Mouse (Mus musculus): Measurements from ENCODE around the gene Rin1. TPM values are rescaled to one million over a fixed set of nuclear protein-coding genes. Genes with fewer than 3 reads are reported as not detected.

Rin1 gene
- 0.55 and 0.71 TPM in 2 replicates for polyA plus RNA-seq (2015; fragmentation: Nextera tagmentation; extraction: Ambion mirVana)

GRCm38 (mm10) chr19:5050047-5050905, at the start of gene Rin1:
Rin1 (plus strand) TSS chr19:5050481.

GRCm38 (mm10) chr19:5023621-5024479, 26.4 kb upstream of the Rin1 start, which contains the start of gene Slc29a2:
Slc29a2 (plus strand) TSS chr19:5023860.

GRCm38 (mm10) chr19:5038709-5039156, 11.5 kb upstream of the Rin1 start, which contains the start of the genes B4gat1 and AC124502.3:
B4gat1 (plus strand) TSS chr19:5038826.
AC124502.3 (plus strand) TSS chr19:5038891.

GRCm38 (mm10) chr19:5040862-5041523, 9.3 kb upstream of the Rin1 start, which contains the start of gene Brms1:
Brms1 (plus strand) TSS chr19:5041354.

GRCm38 (mm10) chr19:5067867-5068569, 17.7 kb downstream of the Rin1 start, which contains the start of gene Cd248:
Cd248 (plus strand) TSS chr19:5068078.

GRCm38 (mm10) chr19:5085145-5085863, 35.0 kb downstream of the Rin1 start, which contains the start of gene Tmem151a:
Tmem151a (minus strand) TSS chr19:5085531.

DNA sequence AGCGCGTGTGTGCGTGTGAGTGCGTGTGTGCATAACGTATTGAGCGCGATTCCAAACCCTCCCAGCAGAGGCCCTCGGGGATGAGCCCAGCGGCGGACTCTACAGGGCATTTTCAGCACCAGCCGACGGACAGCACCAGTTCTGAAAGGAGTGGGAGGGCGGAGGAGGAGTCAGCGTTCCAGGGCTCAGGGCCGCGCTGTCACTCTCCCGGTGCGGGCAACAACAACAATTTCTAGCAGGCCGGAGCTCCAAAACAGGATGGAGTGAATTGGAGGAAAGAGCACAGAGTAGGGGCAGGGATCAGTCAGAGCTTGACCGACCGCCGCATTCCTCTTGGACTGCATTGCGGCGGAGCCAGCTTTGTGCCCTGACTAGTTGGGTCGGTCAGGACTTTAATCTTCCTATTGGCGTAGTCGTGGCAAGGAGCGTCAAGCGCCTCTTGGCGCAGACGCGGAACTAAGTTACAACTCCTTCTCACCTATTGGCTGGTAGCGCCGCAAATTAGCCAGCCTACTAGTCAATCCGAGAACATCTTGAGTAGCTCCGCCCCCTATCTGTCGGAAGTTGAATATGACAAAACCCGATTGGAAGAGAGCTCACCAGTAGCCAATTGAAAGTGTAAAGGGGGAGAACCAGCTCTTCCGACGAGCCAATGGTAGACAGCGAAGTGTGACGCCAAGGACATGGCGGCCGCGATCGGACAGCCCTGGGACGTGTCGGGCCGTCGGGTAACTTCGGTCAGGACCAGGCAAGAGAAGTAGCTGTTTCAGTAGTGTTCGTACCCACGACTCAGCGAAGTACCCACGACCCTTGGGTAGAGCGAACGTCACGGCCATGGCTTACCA, 37.8 kb downstream of the Rin1 start, which contains the start of gene Yif1a:
Gene Yif1a, plus strand, starts transcription at position 655 of the 845 bp plus-strand sequence.

GRCm38 (mm10) chr19:5098363-5099143, 48.3 kb downstream of the Rin1 start, which contains the start of gene Cnih2:
Cnih2 (minus strand) TSS chr19:5098521.

Other genes with a start within 250 kb of the Rin1 start
- gene Gm21992, start 238.9 kb upstream of the Rin1 start, polyA plus RNA-seq (2015; fragmentation: Nextera tagmentation; extraction: Ambion mirVana) = 14.4 and 24.3 TPM in 2 replicates
- 32.0 and 33.3 TPM in 2 replicates for gene Rbm14, start 238.8 kb upstream of the Rin1 start, polyA plus RNA-seq (2015; fragmentation: Nextera tagmentation; extraction: Ambion mirVana)
- 48.0 and 51.2 TPM in 2 replicates for gene Ccs, start 211.1 kb upstream of the Rin1 start, polyA plus RNA-seq (2015; fragmentation: Nextera tagmentation; extraction: Ambion mirVana)
- gene Ccdc87, start 211.1 kb upstream of the Rin1 start, polyA plus RNA-seq (2015; fragmentation: Nextera tagmentation; extraction: Ambion mirVana) = 0.63 and 0.85 TPM in 2 replicates
- 92.7 and 98.1 TPM in 2 replicates for gene Ctsf, start 195.4 kb upstream of the Rin1 start, polyA plus RNA-seq (2015; fragmentation: Nextera tagmentation; extraction: Ambion mirVana)
- 3.9 and 5.1 TPM in 2 replicates for gene Actn3, start 172.6 kb upstream of the Rin1 start, polyA plus RNA-seq (2015; fragmentation: Nextera tagmentation; extraction: Ambion mirVana)
- 18.3 and 20.1 TPM in 2 replicates for gene Zdhhc24, start 171.8 kb upstream of the Rin1 start, polyA plus RNA-seq (2015; fragmentation: Nextera tagmentation; extraction: Ambion mirVana)
- gene Bbs1, start 143.9 kb upstream of the Rin1 start, polyA plus RNA-seq (2015; fragmentation: Nextera tagmentation; extraction: Ambion mirVana) = 8.7 and 8.8 TPM in 2 replicates
- 66.6 and 67.5 TPM in 2 replicates for gene Dpp3, start 122.2 kb upstream of the Rin1 start, polyA plus RNA-seq (2015; fragmentation: Nextera tagmentation; extraction: Ambion mirVana)
- 10.4 and 12.1 TPM in 2 replicates for gene Peli3, start 107.4 kb upstream of the Rin1 start, polyA plus RNA-seq (2015; fragmentation: Nextera tagmentation; extraction: Ambion mirVana)
- 116 and 126 TPM in 2 replicates for gene Mrpl11, start 88.3 kb upstream of the Rin1 start, polyA plus RNA-seq (2015; fragmentation: Nextera tagmentation; extraction: Ambion mirVana)
- gene Npas4, start 60.2 kb upstream of the Rin1 start, polyA plus RNA-seq (2015; fragmentation: Nextera tagmentation; extraction: Ambion mirVana) = 0.28 and 0.39 TPM in 2 replicates
- 17.8 and 18.5 TPM in 2 replicates for gene Slc29a2, start 26.6 kb upstream of the Rin1 start, polyA plus RNA-seq (2015; fragmentation: Nextera tagmentation; extraction: Ambion mirVana)
- 166 and 173 TPM in 2 replicates for gene B4gat1, start 11.7 kb upstream of the Rin1 start, polyA plus RNA-seq (2015; fragmentation: Nextera tagmentation; extraction: Ambion mirVana)
- 1.7 and 2.2 TPM in 2 replicates for gene AC124502.3, start 11.6 kb upstream of the Rin1 start, polyA plus RNA-seq (2015; fragmentation: Nextera tagmentation; extraction: Ambion mirVana)
- 14.2 and 14.9 TPM in 2 replicates for gene Brms1, start 9.1 kb upstream of the Rin1 start, polyA plus RNA-seq (2015; fragmentation: Nextera tagmentation; extraction: Ambion mirVana)
- 17.4 and 19.4 TPM in 2 replicates for gene Cd248, start 17.6 kb downstream of the Rin1 start, polyA plus RNA-seq (2015; fragmentation: Nextera tagmentation; extraction: Ambion mirVana)
- 63.2 and 66.9 TPM in 2 replicates for gene Tmem151a, start 35.0 kb downstream of the Rin1 start, polyA plus RNA-seq (2015; fragmentation: Nextera tagmentation; extraction: Ambion mirVana)
- gene Yif1a, start 38.1 kb downstream of the Rin1 start, polyA plus RNA-seq (2015; fragmentation: Nextera tagmentation; extraction: Ambion mirVana) = 72.6 and 73.4 TPM in 2 replicates
- gene Cnih2, start 48.0 kb downstream of the Rin1 start, polyA plus RNA-seq (2015; fragmentation: Nextera tagmentation; extraction: Ambion mirVana) = 448 and 454 TPM in 2 replicates
- 203 and 219 TPM in 2 replicates for gene Rab1b, start 56.6 kb downstream of the Rin1 start, polyA plus RNA-seq (2015; fragmentation: Nextera tagmentation; extraction: Ambion mirVana)
- 72.6 and 86.2 TPM in 2 replicates for gene Klc2, start 68.1 kb downstream of the Rin1 start, polyA plus RNA-seq (2015; fragmentation: Nextera tagmentation; extraction: Ambion mirVana)
- 39.0 and 46.4 TPM in 2 replicates for gene Pacs1, start 222.6 kb downstream of the Rin1 start, polyA plus RNA-seq (2015; fragmentation: Nextera tagmentation; extraction: Ambion mirVana)
- gene Sf3b2, start 245.0 kb downstream of the Rin1 start, polyA plus RNA-seq (2015; fragmentation: Nextera tagmentation; extraction: Ambion mirVana) = 285 and 310 TPM in 2 replicates
- gene Gal3st3, start 247.8 kb downstream of the Rin1 start, polyA plus RNA-seq (2015; fragmentation: Nextera tagmentation; extraction: Ambion mirVana) = 27.2 and 33.5 TPM in 2 replicates

All from neural tube, postnatal 0 days (tissue).